Mouse (Mus musculus): Measurements from ENCODE around the gene Angptl1. TPM values are rescaled to one million over a fixed set of nuclear protein-coding genes. Genes with fewer than 3 reads are reported as not detected.
A peak's percentile ranks its signal among the peaks of the same experiment; 100 is the strongest.

The Angptl1 gene
- polyA plus RNA-seq (2015; fragmentation: Nextera tagmentation; extraction: Ambion mirVana): 0.32 and 0.41 TPM in 2 replicates

- ATAC-seq (ENCODE audit: low read depth): no peak
- Histone ChIP-seq H3K9ac (ENCODE audit: low read depth, low read length) (no peak within 1 kb of the TSS), H3K4me1 (ENCODE audit: control insufficient read depth, low read depth, low read length) (no peaks in the 10 kb centered on the region), H3K36me3 (ENCODE audit: control insufficient read depth, insufficient read depth) (no peaks in the 10 kb centered on the region), H3K4me3 (ENCODE audit: low read depth, low read length) (no peak within 1 kb of the TSS), H3K9me3 (replicated peaks; ENCODE audit: control insufficient read depth, low read length) (no peaks in the 10 kb centered on the region), H3K4me2 (ENCODE audit: low read depth, low read length) (no peak within 1 kb of the TSS), H3K27ac (ENCODE audit: low read length) (no peak within 1 kb of the TSS), H3K27me3 (ENCODE audit: control insufficient read depth, insufficient read depth, low read depth, low read length) (no peaks in the 10 kb centered on the region)
- WGBS (ENCODE audit: insufficient replicate concordance): 64% methylated on average over 4 of the region's 4 CpGs
Observed at GRCm38 (mm10) chr1:156838177-156838576, at the start of gene Angptl1. TSS of gene Angptl1 (plus strand) at chr1:156838562.

- Histone ChIP-seq H3K4me3 (ENCODE audit: low read depth, low read length) (no peak overlapping the region), H3K4me2 (ENCODE audit: low read depth, low read length) (no peak overlapping the region), H3K9ac (ENCODE audit: low read depth, low read length) (no peak overlapping the region), H3K9me3 (replicated peaks; ENCODE audit: control insufficient read depth, low read length) (no peaks in the 10 kb centered on the region), H3K27ac (ENCODE audit: low read length) (no peak overlapping the region), H3K36me3 (ENCODE audit: control insufficient read depth, insufficient read depth) (no peaks in the 10 kb centered on the region), H3K27me3 (ENCODE audit: control insufficient read depth, insufficient read depth, low read depth, low read length) (no peaks in the 10 kb centered on the region), H3K4me1 (ENCODE audit: control insufficient read depth, low read depth, low read length) (no peaks in the 10 kb centered on the region)
- ATAC-seq (ENCODE audit: low read depth): no peak
- WGBS (ENCODE audit: insufficient replicate concordance): 46% methylated on average over 5 of the region's 5 CpGs
Observed at GRCm38 (mm10) chr1:156789844-156790490, 48.4 kb upstream of the Angptl1 start.

DNA sequence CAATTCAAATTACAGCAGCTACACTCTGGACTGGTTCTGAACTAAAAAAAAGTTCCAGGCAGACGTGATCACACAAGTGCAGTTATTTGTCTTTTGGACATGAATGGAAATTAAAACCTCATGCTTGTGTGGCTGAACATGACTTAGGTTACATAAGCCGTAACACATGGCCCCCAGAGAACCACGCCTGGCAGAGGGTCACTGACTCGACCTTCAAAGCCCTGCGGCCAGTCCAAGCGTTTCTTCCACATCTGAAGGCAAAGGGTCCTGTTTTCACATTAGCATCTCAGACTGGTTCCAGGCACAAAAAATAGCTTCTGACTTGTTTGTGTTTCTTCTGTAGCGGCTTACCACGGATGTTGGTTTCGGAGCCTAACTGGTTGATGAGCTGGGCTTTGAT, 42.1 kb upstream of the Angptl1 start:
- Histone ChIP-seq H3K4me1 (ENCODE audit: control insufficient read depth, low read depth, low read length) (no peaks in the 10 kb centered on the region), H3K9me3 (replicated peaks; ENCODE audit: control insufficient read depth, low read length) (no peaks in the 10 kb centered on the region), H3K9ac (ENCODE audit: low read depth, low read length) (no peak overlapping the region), H3K4me3 (ENCODE audit: low read depth, low read length) (no peak overlapping the region), H3K27me3 (ENCODE audit: control insufficient read depth, insufficient read depth, low read depth, low read length) (no peaks in the 10 kb centered on the region), H3K27ac (ENCODE audit: low read length) (no peak overlapping the region), H3K4me2 (ENCODE audit: low read depth, low read length) (no peak overlapping the region), H3K36me3 (ENCODE audit: control insufficient read depth, insufficient read depth) (no peaks in the 10 kb centered on the region)
- WGBS (ENCODE audit: insufficient replicate concordance): 70% methylated on average over 9 of the region's 9 CpGs
- ATAC-seq (ENCODE audit: low read depth): no peak

GRCm38 (mm10) chr1:156801276-156801675, 37.1 kb upstream of the Angptl1 start:
- Histone ChIP-seq H3K4me1 (ENCODE audit: control insufficient read depth, low read depth, low read length) (no peaks in the 10 kb centered on the region), H3K36me3 (ENCODE audit: control insufficient read depth, insufficient read depth) (no peaks in the 10 kb centered on the region), H3K9ac (ENCODE audit: low read depth, low read length) (no peak overlapping the region), H3K9me3 (replicated peaks; ENCODE audit: control insufficient read depth, low read length) (no peaks in the 10 kb centered on the region), H3K4me3 (ENCODE audit: low read depth, low read length) (no peak overlapping the region), H3K27ac (ENCODE audit: low read length) (no peak overlapping the region), H3K4me2 (ENCODE audit: low read depth, low read length) (no peak overlapping the region), H3K27me3 (ENCODE audit: control insufficient read depth, insufficient read depth, low read depth, low read length) (no peaks in the 10 kb centered on the region)
- ATAC-seq (ENCODE audit: low read depth): no peak
- 64% methylated on average over 6 of the region's 6 CpGs for WGBS (ENCODE audit: insufficient replicate concordance)

DNA sequence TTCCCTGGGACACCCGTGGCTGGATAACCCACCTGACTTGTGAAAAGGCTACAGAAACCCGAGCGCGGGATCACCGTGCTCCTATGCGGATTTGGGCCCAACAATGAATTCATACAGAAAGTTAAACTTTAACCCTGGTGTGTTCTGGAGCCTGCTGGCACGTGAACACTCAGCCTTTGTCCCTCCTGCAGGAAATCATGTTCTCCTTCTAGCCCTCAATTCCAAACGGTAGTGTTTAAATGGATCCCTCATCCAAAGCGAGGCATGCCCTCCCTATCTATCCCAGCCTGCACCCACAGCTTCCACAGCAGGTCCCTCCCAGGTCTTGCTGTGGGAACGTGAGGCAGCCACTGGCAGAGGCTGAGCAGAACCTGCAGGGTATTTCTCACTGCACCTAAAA, 30.0 kb upstream of the Angptl1 start:
- Histone ChIP-seq H3K9ac (ENCODE audit: low read depth, low read length) (no peak overlapping the region), H3K27ac (ENCODE audit: low read length) (no peak overlapping the region), H3K4me2 (ENCODE audit: low read depth, low read length) (no peak overlapping the region), H3K9me3 (replicated peaks; ENCODE audit: control insufficient read depth, low read length) (no peaks in the 10 kb centered on the region), H3K4me3 (ENCODE audit: low read depth, low read length) (no peak overlapping the region), H3K4me1 (ENCODE audit: control insufficient read depth, low read depth, low read length) (no peaks in the 10 kb centered on the region; the same call in 1 of the 2 replicates), H3K27me3 (ENCODE audit: control insufficient read depth, insufficient read depth, low read depth, low read length) (no peaks in the 10 kb centered on the region), H3K36me3 (ENCODE audit: control insufficient read depth, insufficient read depth) (no peaks in the 10 kb centered on the region)
- WGBS (ENCODE audit: insufficient replicate concordance): 61% methylated on average over 10 of the region's 10 CpGs
- ATAC-seq (ENCODE audit: low read depth): peak; percentile 53; the same call in 1 of the 2 replicates

DNA sequence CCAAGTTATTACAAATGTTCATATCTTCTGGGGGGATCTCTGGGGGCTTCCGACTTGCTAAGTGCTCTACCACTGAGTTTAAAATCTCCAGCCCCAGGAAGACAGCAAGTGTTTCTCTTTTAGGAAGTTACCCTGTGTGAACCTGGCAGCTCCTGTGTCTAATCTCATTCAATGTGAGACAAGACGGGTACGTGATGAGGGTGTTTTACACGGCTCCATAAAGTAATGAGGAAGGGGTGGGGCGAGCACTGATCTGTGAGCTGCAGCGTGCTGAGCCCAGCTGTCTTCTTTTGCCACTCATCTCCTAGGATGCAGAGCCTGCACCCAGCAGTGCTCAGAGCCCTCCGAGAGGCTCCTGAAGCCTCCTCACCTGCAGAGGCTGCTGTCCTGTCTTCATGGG, 26.4 kb upstream of the Angptl1 start:
- Histone ChIP-seq H3K4me2 (ENCODE audit: low read depth, low read length) (no peak overlapping the region), H3K27me3 (ENCODE audit: control insufficient read depth, insufficient read depth, low read depth, low read length) (no peaks in the 10 kb centered on the region), H3K4me1 (ENCODE audit: control insufficient read depth, low read depth, low read length) (no peaks in the 10 kb centered on the region; the same call in 1 of the 2 replicates), H3K36me3 (ENCODE audit: control insufficient read depth, insufficient read depth) (peaks cover 3% of the 10 kb centered on the region; the same call in 1 of the 2 replicates), H3K9me3 (replicated peaks; ENCODE audit: control insufficient read depth, low read length) (no peaks in the 10 kb centered on the region), H3K4me3 (ENCODE audit: low read depth, low read length) (no peak overlapping the region), H3K9ac (ENCODE audit: low read depth, low read length) (no peak overlapping the region), H3K27ac (ENCODE audit: low read length) (no peak overlapping the region)
- no peak for ATAC-seq (ENCODE audit: low read depth)
- WGBS (ENCODE audit: insufficient replicate concordance): 70% methylated on average over 7 of the region's 7 CpGs

- Histone ChIP-seq H3K27me3 (ENCODE audit: control insufficient read depth, insufficient read depth, low read depth, low read length) (no peaks in the 10 kb centered on the region), H3K4me1 (ENCODE audit: control insufficient read depth, low read depth, low read length) (no peaks in the 10 kb centered on the region; the same call in 1 of the 2 replicates), H3K4me3 (ENCODE audit: low read depth, low read length) (no peak overlapping the region), H3K9me3 (replicated peaks; ENCODE audit: control insufficient read depth, low read length) (no peaks in the 10 kb centered on the region), H3K27ac (ENCODE audit: low read length) (no peak overlapping the region), H3K4me2 (ENCODE audit: low read depth, low read length) (no peak overlapping the region), H3K9ac (ENCODE audit: low read depth, low read length) (no peak overlapping the region), H3K36me3 (ENCODE audit: control insufficient read depth, insufficient read depth) (peaks cover 7% of the 10 kb centered on the region; the same call in 1 of the 2 replicates)
- ATAC-seq (ENCODE audit: low read depth): no peak
- 66% methylated on average over 8 of the region's 8 CpGs for WGBS (ENCODE audit: insufficient replicate concordance)
Observed at GRCm38 (mm10) chr1:156812716-156813115, 25.6 kb upstream of the Angptl1 start.

- no peak overlapping the region for H3K4me3 ChIP-seq (ENCODE audit: low read depth, low read length)
- peak; percentile 72 for ATAC-seq (ENCODE audit: low read depth)
- H3K9me3 ChIP-seq (replicated peaks; ENCODE audit: control insufficient read depth, low read length): no peaks in the 10 kb centered on the region
- H3K4me1 ChIP-seq (ENCODE audit: control insufficient read depth, low read depth, low read length): no peaks in the 10 kb centered on the region; the same call in 1 of the 2 replicates
- H3K27me3 ChIP-seq (ENCODE audit: control insufficient read depth, insufficient read depth, low read depth, low read length): no peaks in the 10 kb centered on the region
- 0 out of 2 replicates have a peak overlapping the region, but pooled peaks have one; percentile 33 for H3K27ac ChIP-seq (ENCODE audit: low read length)
- no peak overlapping the region for H3K9ac ChIP-seq (ENCODE audit: low read depth, low read length)
- WGBS (ENCODE audit: insufficient replicate concordance): 52% methylated on average over 6 of the region's 6 CpGs
- H3K36me3 ChIP-seq (ENCODE audit: control insufficient read depth, insufficient read depth): peaks cover 7% of the 10 kb centered on the region; the same call in 1 of the 2 replicates
- H3K4me2 ChIP-seq (ENCODE audit: low read depth, low read length): no peak overlapping the region
Observed at GRCm38 (mm10) chr1:156813485-156813884, 24.9 kb upstream of the Angptl1 start.

DNA sequence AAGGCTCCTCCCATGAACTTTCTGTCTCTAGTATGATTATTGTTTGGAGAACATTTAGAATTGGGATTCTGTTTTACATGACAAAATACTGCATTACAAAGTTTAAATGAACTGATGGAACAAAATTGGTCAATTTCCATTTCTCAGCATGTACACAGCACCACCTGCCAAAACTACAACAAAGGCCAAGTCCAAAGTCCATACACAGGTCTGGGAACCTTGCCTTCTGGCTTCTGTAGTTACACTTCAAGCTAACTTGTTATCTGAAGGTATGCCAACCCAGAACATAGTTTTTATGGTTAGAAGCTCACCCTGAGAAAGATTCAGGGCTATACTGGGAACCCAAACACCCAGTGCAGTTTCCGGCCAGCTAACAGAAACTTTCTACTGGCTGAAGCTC, 19.1 kb upstream of the Angptl1 start:
- 68% methylated on average over 1 of the region's 1 CpGs for WGBS (ENCODE audit: insufficient replicate concordance)
- H3K9ac ChIP-seq (ENCODE audit: low read depth, low read length): no peak overlapping the region
- no peak overlapping the region for H3K27ac ChIP-seq (ENCODE audit: low read length)
- H3K4me1 ChIP-seq (ENCODE audit: control insufficient read depth, low read depth, low read length): no peaks in the 10 kb centered on the region
- H3K27me3 ChIP-seq (ENCODE audit: control insufficient read depth, insufficient read depth, low read depth, low read length): no peaks in the 10 kb centered on the region
- no peak for ATAC-seq (ENCODE audit: low read depth)
- no peaks in the 10 kb centered on the region for H3K9me3 ChIP-seq (replicated peaks; ENCODE audit: control insufficient read depth, low read length)
- no peak overlapping the region for H3K4me2 ChIP-seq (ENCODE audit: low read depth, low read length)
- peaks cover 7% of the 10 kb centered on the region; the same call in 1 of the 2 replicates for H3K36me3 ChIP-seq (ENCODE audit: control insufficient read depth, insufficient read depth)
- H3K4me3 ChIP-seq (ENCODE audit: low read depth, low read length): no peak overlapping the region

Data from liver, embryonic 16.5 days (tissue).